Mouse (Mus musculus): ENCODE data around the gene Abhd12.

DNA sequence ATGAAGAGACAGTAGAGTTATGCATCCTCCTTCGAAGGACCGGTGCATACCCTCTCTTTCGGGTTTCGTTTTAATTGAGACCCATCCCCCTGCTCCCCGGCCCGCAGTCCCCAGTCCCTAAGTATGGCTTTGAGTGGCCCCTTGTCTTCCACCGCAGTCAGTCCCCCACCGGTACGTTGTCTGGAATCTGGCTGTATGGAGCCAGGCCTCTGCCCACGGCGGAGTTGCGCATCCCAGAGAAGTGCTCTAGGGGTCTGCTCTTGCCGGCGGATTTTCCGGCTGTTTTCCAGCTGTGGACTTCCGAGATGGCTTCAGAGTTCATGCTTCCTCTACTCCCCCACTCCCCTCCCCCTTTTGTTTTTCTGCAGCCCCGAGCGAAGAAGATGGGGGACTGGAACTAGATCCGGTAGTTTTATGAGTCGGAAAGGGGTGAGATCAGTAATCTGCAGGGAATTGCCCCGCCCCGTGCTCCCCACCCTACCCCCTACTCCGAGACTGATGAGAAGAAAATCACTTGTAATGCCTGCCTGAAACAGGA lies 117.2 kb downstream of the Abhd12 start:
- TF ChIP-seq CTCF (IDR thresholded peaks at IDR 0.05; ENCODE audit: extremely low read depth, insufficient read depth, insufficient read length, insufficient replicate concordance) (no peak), POLR2A (IDR thresholded peaks at IDR 0.05; ENCODE audit: low read depth, low read length) (no peak)
